Comparison of ENCODE assay signal across 22 mouse cellular contexts in the genomic region with DNA sequence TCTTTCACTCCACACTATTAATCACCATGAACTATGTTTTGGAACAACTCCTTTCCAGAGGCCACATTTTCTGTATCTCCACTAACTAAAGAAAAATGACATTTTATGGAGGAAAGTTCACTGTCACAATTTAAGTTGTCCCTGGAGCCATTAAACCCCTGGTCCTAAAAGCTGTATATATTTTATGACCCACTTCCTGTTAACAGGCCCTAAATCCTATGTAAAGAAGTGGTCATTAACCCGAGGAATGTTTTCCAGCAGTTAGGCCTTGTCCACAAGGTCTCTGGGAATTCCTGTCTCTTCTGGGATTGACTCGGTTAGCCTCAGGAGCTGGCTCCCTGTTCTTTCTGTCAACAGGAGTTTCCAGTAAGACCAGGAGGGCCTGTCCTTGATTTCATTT. TPM values are rescaled to one million over a fixed set of nuclear protein-coding genes. Genes with fewer than 3 reads are reported as not detected.
DNase-seq lines count a peak whose midpoint lies in the region; ATAC-seq and TF ChIP-seq lines count a peak whose summit lies in the region.
"Had no signal": no experiment of that assay in that cellular context is flagged by ENCODE, and none has a peak within 500 bp of the region (broad histone marks: within the 10 kb centered on the region; RNA-seq: fewer than 3 reads in every experiment).

No protein-coding gene starts in this region.

- H3K36me3 ChIP-seq in kidney, postnatal 0 days (ENCODE audit: insufficient read depth, low read length) = no peaks in the 10 kb centered on the region
- no peaks in the 10 kb centered on the region for H3K36me3 ChIP-seq in limb, embryonic 14.5 days (ENCODE audit: control insufficient read depth, insufficient read depth, low read length)
- no peaks in the 10 kb centered on the region for H3K36me3 ChIP-seq in midbrain, embryonic 11.5 days (ENCODE audit: control insufficient read depth, insufficient read depth, low read length)
- H3K36me3 ChIP-seq: embryonic facial prominence, embryonic 13.5 days; forebrain, embryonic 12.5 days; heart, embryonic 15.5 days; hindbrain, embryonic 13.5 days had no signal

- no peaks in the 10 kb centered on the region for H3K27me3 ChIP-seq in kidney, postnatal 0 days (ENCODE audit: insufficient read depth, low read length)
- no peaks in the 10 kb centered on the region for H3K27me3 ChIP-seq in limb, embryonic 14.5 days (ENCODE audit: control insufficient read depth, insufficient read depth, low read length)
- H3K27me3 ChIP-seq in midbrain, embryonic 11.5 days (ENCODE audit: control insufficient read depth, insufficient read depth, low read length) = no peaks in the 10 kb centered on the region
- H3K27me3 ChIP-seq: embryonic facial prominence, embryonic 13.5 days; forebrain, embryonic 12.5 days; heart, embryonic 15.5 days; hindbrain, embryonic 13.5 days had no signal

- H3K9me3 ChIP-seq in kidney, postnatal 0 days (replicated peaks; ENCODE audit: low read length) = no peaks in the 10 kb centered on the region
- no peaks in the 10 kb centered on the region for H3K9me3 ChIP-seq in limb, embryonic 14.5 days (ENCODE audit: control insufficient read depth, low read length)
- no peaks in the 10 kb centered on the region for H3K9me3 ChIP-seq in midbrain, embryonic 11.5 days (ENCODE audit: control insufficient read depth, low read length)
- H3K9me3 ChIP-seq: embryonic facial prominence, embryonic 13.5 days; forebrain, embryonic 12.5 days; heart, embryonic 15.5 days; hindbrain, embryonic 13.5 days had no signal

- H3K4me2 ChIP-seq in kidney, postnatal 0 days (ENCODE audit: low read length) = no peak overlapping the region
- H3K4me2 ChIP-seq in limb, embryonic 14.5 days (replicated peaks; ENCODE audit: low read depth, low read length, severe bottlenecking) = no peak overlapping the region
- no peak overlapping the region for H3K4me2 ChIP-seq in midbrain, embryonic 11.5 days
- H3K4me2 ChIP-seq: embryonic facial prominence, embryonic 13.5 days; forebrain, embryonic 12.5 days; heart, embryonic 11.5 days; heart, embryonic 15.5 days; hindbrain, embryonic 13.5 days had no signal

- TF ChIP-seq CTCF in kidney, postnatal 0 days (IDR thresholded peaks at IDR 0.05; ENCODE audit: low read depth) = no peak

- no peak overlapping the region for H3K9ac ChIP-seq in kidney, postnatal 0 days (ENCODE audit: low read depth, low read length)
- H3K9ac ChIP-seq in limb, embryonic 14.5 days (ENCODE audit: low read depth, low read length, severe bottlenecking) = no peak overlapping the region
- H3K9ac ChIP-seq in midbrain, embryonic 11.5 days (ENCODE audit: low read length) = no peak overlapping the region
- H3K9ac ChIP-seq: embryonic facial prominence, embryonic 13.5 days; forebrain, embryonic 12.5 days; heart, embryonic 15.5 days; hindbrain, embryonic 13.5 days had no signal

- WGBS in kidney, postnatal 0 days = 19% methylated on average over 2 of the region's 2 CpGs
- 6% methylated on average over 2 of the region's 2 CpGs for WGBS in limb, embryonic 14.5 days
- WGBS in midbrain, embryonic 11.5 days = 82% methylated on average over 2 of the region's 2 CpGs

- H3K4me3 ChIP-seq in kidney, postnatal 0 days (replicated peaks; ENCODE audit: low read depth, low read length) = no peak overlapping the region
- H3K4me3 ChIP-seq in limb, embryonic 14.5 days (replicated peaks; ENCODE audit: low read length) = no peak overlapping the region
- H3K4me3 ChIP-seq in midbrain, embryonic 11.5 days (ENCODE audit: low read depth, low read length) = no peak overlapping the region
- H3K4me3 ChIP-seq: embryonic facial prominence, embryonic 13.5 days; forebrain, embryonic 12.5 days; gastrocnemius, adult 2 months; heart, adult 2 months; heart, embryonic 15.5 days; hindbrain, embryonic 13.5 days had no signal

- TF ChIP-seq POLR2A in limb, embryonic 14.5 days (IDR thresholded peaks at IDR 0.05; ENCODE audit: borderline replicate concordance, extremely low read depth, insufficient read depth, insufficient read length) = no peak

- DNase-seq in heart, adult 11 months = peak; percentile 51
- no peak for DNase-seq in heart, adult 18-20 months
- DNase-seq in kidney, postnatal 0 days (ENCODE audit: low spot score) = peak; percentile 92
- no peak for DNase-seq in kidney, postnatal 14 days
- DNase-seq in limb, embryonic 14.5 days (ENCODE audit: low spot score) = peak; percentile 44
- DNase-seq in layer of hippocampus, adult 18-20 months (ENCODE audit: low spot score in 2 of 2) = no peak
- no peak for DNase-seq in midbrain, embryonic 11.5 days (ENCODE audit: low spot score, missing footprints)
- DNase-seq: adrenal gland, postnatal 10 days; cerebellum, adult 11 months; cerebellum, adult 8-10 months; cerebellum, postnatal 14 days; gastrocnemius, adult 2 months; gastrocnemius, postnatal 36 days; heart, adult 2 months; heart, postnatal 14 days had no signal

- peaks cover 15% of the 10 kb centered on the region for H3K4me1 ChIP-seq in kidney, postnatal 0 days (replicated peaks; ENCODE audit: insufficient read depth, low read length)
- peaks cover 11% of the 10 kb centered on the region; the same call in 1 of the 2 replicates for H3K4me1 ChIP-seq in limb, embryonic 14.5 days (ENCODE audit: control insufficient read depth, insufficient read depth, low read length)
- no peaks in the 10 kb centered on the region for H3K4me1 ChIP-seq in midbrain, embryonic 11.5 days (ENCODE audit: control insufficient read depth, insufficient read depth, low read length)
- H3K4me1 ChIP-seq: forebrain, embryonic 12.5 days had no signal

- no peak for ATAC-seq in kidney, postnatal 0 days (replicated peaks; ENCODE audit: low FRiP score, low read depth)
- ATAC-seq in limb, embryonic 14.5 days (ENCODE audit: low FRiP score, low read depth) = no peak
- ATAC-seq in midbrain, embryonic 11.5 days (ENCODE audit: low FRiP score) = no peak
- ATAC-seq: forebrain, embryonic 16.5 days had no signal

- peak overlapping the region; percentile 31; the same call in 1 of the 2 replicates for H3K27ac ChIP-seq in kidney, postnatal 0 days
- H3K27ac ChIP-seq in limb, embryonic 14.5 days (replicated peaks; ENCODE audit: low read depth, low read length) = no peak overlapping the region
- no peak overlapping the region for H3K27ac ChIP-seq in midbrain, embryonic 11.5 days (ENCODE audit: low read depth, low read length)
- H3K27ac ChIP-seq: embryonic facial prominence, embryonic 13.5 days; forebrain, embryonic 12.5 days; gastrocnemius, adult 2 months; heart, adult 2 months; heart, embryonic 15.5 days had no signal

RNA-seq across cellular contexts. Expression of gene Sh3bp4, which starts 30.4 kb away (rescaled TPM):
- 10 to 100 TPM; 11.2 TPM for total RNA-seq in heart, adult 18-20 months (2021)
- polyA plus RNA-seq in kidney, postnatal 0 days (2015; fragmentation: Nextera tagmentation; extraction: Ambion mirVana) = 22.7 and 24.9 TPM in 2 replicates
- polyA plus RNA-seq in limb, embryonic 14.5 days (2012; rRNA removed) = 20.8 and 26.5 TPM in 2 replicates
- 20.4 and 21.2 TPM in 2 replicates for polyA plus RNA-seq in limb, embryonic 14.5 days (2014; fragmentation: Nextera tagmentation; extraction: Ambion mirVana)
- total RNA-seq in layer of hippocampus, adult 18-20 months (2021) = 10 to 100 TPM; 23.4 to 23.6 TPM
- polyA plus RNA-seq in midbrain, embryonic 11.5 days (2014; fragmentation: Nextera tagmentation; extraction: Ambion mirVana) = 17.3 and 18.6 TPM in 2 replicates
- total RNA-seq: MEL had no signal

Comparison
In these comparisons a context has a peak if more than half of its experiments do, and no peak if none do; other contexts are left out.
1. DNase-seq: peak in heart, adult 11 months (single experiment), kidney, postnatal 0 days (single experiment) and limb, embryonic 14.5 days (single experiment); none in heart, adult 18-20 months (0 of 2), kidney, postnatal 14 days (single experiment), layer of hippocampus, adult 18-20 months (0 of 2) and midbrain, embryonic 11.5 days (single experiment).